Mouse (Mus musculus): ENCODE measurements around the gene Cd6.

GRCm38 (mm10) chr19:10821319-10821718 lies 8.5 kb downstream of the Cd6 start:
- TF ChIP-seq CTCF (IDR thresholded peaks at IDR 0.05; ENCODE audit: insufficient read depth, low read depth, low read length): no peak
- no peak for TF ChIP-seq POLR2A (IDR thresholded peaks at IDR 0.05; ENCODE audit: insufficient read depth, low read depth, low read length)
